Mouse (Mus musculus): ENCODE data around the gene Kif1a.

GRCm38 (mm10) chr1:93068553-93068952 lies 33.2 kb downstream of the Kif1a start:
- TF ChIP-seq GATA1 (IDR thresholded peaks at IDR 0.05; ENCODE audit: low read length) (no peak), TAL1 (IDR thresholded peaks at IDR 0.05; ENCODE audit: low read length) (no peak)

Data from erythroblast, embryonic 14.5 days (primary cell).